Mouse (Mus musculus) cerebellum, adult 11 months (tissue): ENCODE measurements around the gene Rcan2.

Source experiments
- DNase-seq: peaks from one replicate; pipeline ENCODE4 v3.0.0; 2022

The Rcan2 gene

GRCm38 (mm10) chr17:44026378-44026777, 225.2 kb downstream of the Rcan2 start:
- no peak for DNase-seq

- no peak for DNase-seq
Measured at GRCm38 (mm10) chr17:44026786-44027185, 225.6 kb downstream of the Rcan2 start.

GRCm38 (mm10) chr17:44027311-44027710, 226.2 kb downstream of the Rcan2 start:
- no peak for DNase-seq

- DNase-seq: no peak
Measured at GRCm38 (mm10) chr17:44029616-44030015, 228.5 kb downstream of the Rcan2 start.

GRCm38 (mm10) chr17:44030776-44031587, 229.8 kb downstream of the Rcan2 start:
- no peak for DNase-seq

GRCm38 (mm10) chr17:44035005-44035404, 233.9 kb downstream of the Rcan2 start:
- no peak for DNase-seq

GRCm38 (mm10) chr17:44038656-44039055, 237.5 kb downstream of the Rcan2 start:
- peak; percentile 29 for DNase-seq

- no peak for DNase-seq
Measured at GRCm38 (mm10) chr17:44040449-44040848, 239.3 kb downstream of the Rcan2 start.

GRCm38 (mm10) chr17:44042301-44042700, 241.2 kb downstream of the Rcan2 start:
- DNase-seq: no peak

GRCm38 (mm10) chr17:44042861-44043260, 241.7 kb downstream of the Rcan2 start:
- DNase-seq: no peak

GRCm38 (mm10) chr17:44053427-44053826, 252.3 kb downstream of the Rcan2 start:
- no peak for DNase-seq

GRCm38 (mm10) chr17:44057123-44057522, 256.0 kb downstream of the Rcan2 start:
- DNase-seq: no peak

GRCm38 (mm10) chr17:44058145-44058544, 257.0 kb downstream of the Rcan2 start:
- DNase-seq: no peak

GRCm38 (mm10) chr17:44060781-44061180, 259.6 kb downstream of the Rcan2 start:
- no peak for DNase-seq

GRCm38 (mm10) chr17:44061289-44061890, 260.2 kb downstream of the Rcan2 start:
- DNase-seq: no peak

- no peak for DNase-seq
Measured at GRCm38 (mm10) chr17:44068876-44069275, 267.7 kb downstream of the Rcan2 start.

- DNase-seq: no peak
Measured at GRCm38 (mm10) chr17:44071680-44072079, 270.5 kb downstream of the Rcan2 start.

- DNase-seq: no peak
Measured at GRCm38 (mm10) chr17:44075601-44076000, 274.4 kb downstream of the Rcan2 start.

GRCm38 (mm10) chr17:44076051-44076680, 275.0 kb downstream of the Rcan2 start:
- peak; percentile 20 for DNase-seq

- DNase-seq: peak; percentile 13
Measured at GRCm38 (mm10) chr17:44077146-44077842, 276.1 kb downstream of the Rcan2 start.

GRCm38 (mm10) chr17:44077843-44078160, 276.7 kb downstream of the Rcan2 start:
- no peak for DNase-seq

GRCm38 (mm10) chr17:44078631-44079350, 277.6 kb downstream of the Rcan2 start, which contains the start of gene Enpp5:
Gene Enpp5, plus strand, starts transcription at chr17:44078813.
- peak; percentile 90 for DNase-seq

GRCm38 (mm10) chr17:44083156-44083555, 282.0 kb downstream of the Rcan2 start:
- DNase-seq: no peak
